Mouse (Mus musculus) liver, adult 2 months (tissue): ENCODE data around the gene Tsks. TPM values are rescaled to one million over a fixed set of nuclear protein-coding genes. Genes with fewer than 3 reads are reported as not detected.
A peak's percentile ranks its signal among the peaks of the same experiment; 100 is the strongest.

Source experiments
- DNase-seq: peaks from one replicate; pipeline ENCODE4 v3.0.0-alpha.2; 2011; ENCODE audit warnings: low read depth, low spot score; ENCODE audit errors: extremely low read depth
- H3K27ac ChIP-seq: fragments of 200-500 bp; replicated peaks from 2 replicates; pipeline ENCODE4 v1.5.1; 2012; ENCODE audit warnings: low read depth, mild to moderate bottlenecking, control low read depth, inconsistent platforms, low read length; ENCODE audit not compliant: insufficient read depth
- H3K27me3 ChIP-seq: fragments of 200-500 bp; 2 replicates; pipeline ENCODE4 v1.6.1; 2012; ENCODE audit warnings: mild to moderate bottlenecking, moderate library complexity, low read length, inconsistent platforms; ENCODE audit not compliant: control insufficient read depth, insufficient read depth
- H3K36me3 ChIP-seq: fragments of 200-500 bp; 2 replicates; pipeline ENCODE4 v1.6.1; 2012; ENCODE audit warnings: low read length, inconsistent platforms; ENCODE audit not compliant: control insufficient read depth, insufficient read depth
- H3K4me1 ChIP-seq: fragments of 200-500 bp; 2 replicates; pipeline ENCODE4 v1.6.1; 2011; ENCODE audit warnings: low read length; ENCODE audit not compliant: control insufficient read depth, insufficient read depth
- H3K4me3 ChIP-seq: fragments of 200-500 bp; 2 replicates; pipeline ENCODE4 v1.5.1; 2011; ENCODE audit warnings: low read depth, mild to moderate bottlenecking, control low read depth, low read length, moderate library complexity; ENCODE audit not compliant: insufficient read depth
- H3K79me2 ChIP-seq: fragments of 200-500 bp; 2 replicates; pipeline ENCODE4 v1.6.1; 2012; ENCODE audit warnings: inconsistent platforms, mild to moderate bottlenecking, low read length, moderate library complexity; ENCODE audit not compliant: control insufficient read depth, insufficient read depth
- H3K9ac ChIP-seq: fragments of 200-500 bp; 2 replicates; pipeline ENCODE4 v1.6.1; 2012; ENCODE audit warnings: low read depth, mild to moderate bottlenecking, control low read depth, inconsistent platforms, low read length
- CTCF ChIP-seq: fragments of 200-500 bp; IDR thresholded peaks from 2 replicates; pipeline ENCODE4 v1.5.1; 2011; ENCODE audit warnings: low read depth, low read length, control low read depth
- POLR2A ChIP-seq: fragments of 200-500 bp; IDR thresholded peaks from 2 replicates; pipeline ENCODE4 v1.6.1; 2011; ENCODE audit warnings: low read length, control low read depth; ENCODE audit not compliant: insufficient read depth; ENCODE audit errors: extremely low read depth
- WGBS: fragments of 180-500 bp; shearing (Covaris S2); methylation state at CpG from one replicate; pipeline ENCODE4 v1.1.7; 2018; 5-methylcytosine and 5-hydroxymethylcytosine counted together
- polyA plus RNA-seq: library from polyadenylated mRNA; depleted of rRNA; stranded (reverse); fragments of >200 nt; gene quantifications from 2 replicates; pipeline ENCODE4 v1.2.3, GENCODE M21; 2012
- total RNA-seq: library from RNA; depleted of rRNA; stranded (reverse); fragments of >200 nt; gene quantifications from 2 replicates; pipeline ENCODE4 v1.2.3, GENCODE M21; 2014

The Tsks gene
- total and polyA plus RNA-seq, 2 experiments, result 0.20 TPM; not detected in 1

GRCm38 (mm10) chr7:44983944-44984832 lies 41.2 kb downstream of the Tsks start:
- Histone ChIP-seq H3K4me3 (no peak overlapping the region), H3K9ac (no peak overlapping the region), H3K79me2 (peaks cover 4% of the 10 kb centered on the region; the same call in 1 of the 2 replicates), H3K36me3 (peaks cover 4% of the 10 kb centered on the region; the same call in 1 of the 2 replicates), H3K27ac (no peak overlapping the region), H3K4me1 (peaks cover 8% of the 10 kb centered on the region), H3K27me3 (no peaks in the 10 kb centered on the region)
- TF ChIP-seq POLR2A (no peak), CTCF (no peak)
- DNase-seq, result no peak
- 85% methylated on average over 7 of the region's 7 CpGs for WGBS

GRCm38 (mm10) chr7:44984833-44985164 lies 41.8 kb downstream of the Tsks start:
- no peak overlapping the region for H3K27ac ChIP-seq
- H3K4me1 ChIP-seq, result peaks cover 8% of the 10 kb centered on the region
- no peaks in the 10 kb centered on the region for H3K27me3 ChIP-seq
- H3K4me3 ChIP-seq, result no peak overlapping the region
- TF ChIP-seq CTCF (no peak), POLR2A (no peak)
- no peak for DNase-seq
- H3K36me3 ChIP-seq, result peaks cover 4% of the 10 kb centered on the region; the same call in 1 of the 2 replicates
- H3K79me2 ChIP-seq, result peaks cover 5% of the 10 kb centered on the region; the same call in 1 of the 2 replicates
- no peak overlapping the region for H3K9ac ChIP-seq
- 51% methylated on average over 3 of the region's 3 CpGs for WGBS

- whole genome bisulfite sequencing, result under 1% methylated on average over 45 of the region's 45 CpGs
- Histone ChIP-seq H3K4me1 (peaks cover 8% of the 10 kb centered on the region), H3K79me2 (peaks cover 5% of the 10 kb centered on the region; the same call in 1 of the 2 replicates), H3K9ac (peak overlapping the region; percentile 83), H3K36me3 (peaks cover 3% of the 10 kb centered on the region; the same call in 1 of the 2 replicates), H3K27ac (peak overlapping the region; percentile 64), H3K4me3 (peak overlapping the region; percentile 94), H3K27me3 (no peaks in the 10 kb centered on the region)
- TF ChIP-seq CTCF, result peak; percentile 24; the same call in 1 of the 2 replicates
- no peak for TF ChIP-seq POLR2A
- no peak for DNase-seq
Observed at GRCm38 (mm10) chr7:44985595-44986191, 42.7 kb downstream of the Tsks start.

GRCm38 (mm10) chr7:44986192-44986878 lies 43.3 kb downstream of the Tsks start, which contains the start of gene Prmt1:
TSS of gene Prmt1 (minus strand) at chr7:44986568.
- Histone ChIP-seq H3K4me3 (peak within 1 kb of the TSS; percentile 94), H3K9ac (peak within 1 kb of the TSS; percentile 83), H3K79me2 (peaks cover 5% of the 10 kb centered on the region; the same call in 1 of the 2 replicates), H3K36me3 (peaks cover 1% of the 10 kb centered on the region; the same call in 1 of the 2 replicates), H3K27ac (peak within 1 kb of the TSS; percentile 78), H3K27me3 (no peaks in the 10 kb centered on the region), H3K4me1 (peaks cover 8% of the 10 kb centered on the region)
- WGBS, result under 1% methylated on average over 42 of the region's 42 CpGs
- peak; percentile 100 for DNase-seq
- no peak for TF ChIP-seq CTCF
- TF ChIP-seq POLR2A, result peak; percentile 21; the same call in 1 of the 2 replicates

- DNase-seq, result no peak
- WGBS, result under 1% methylated on average over 29 of the region's 29 CpGs
- peaks cover 5% of the 10 kb centered on the region; the same call in 1 of the 2 replicates for H3K79me2 ChIP-seq
- peak overlapping the region; percentile 78 for H3K27ac ChIP-seq
- H3K36me3 ChIP-seq, result no peaks in the 10 kb centered on the region; the same call in 1 of the 2 replicates
- H3K27me3 ChIP-seq, result no peaks in the 10 kb centered on the region
- TF ChIP-seq POLR2A, result 0 out of 2 replicates have a peak, but pooled peaks have one; percentile 16
- no peak for TF ChIP-seq CTCF
- peaks cover 8% of the 10 kb centered on the region for H3K4me1 ChIP-seq
- H3K4me3 ChIP-seq, result peak overlapping the region; percentile 63
- peak overlapping the region; percentile 70 for H3K9ac ChIP-seq
Observed at GRCm38 (mm10) chr7:44986879-44987718, 44.1 kb downstream of the Tsks start.
